Mouse (Mus musculus) gastrocnemius, adult 2 months (tissue): ENCODE data around the gene Mc3r. TPM values are rescaled to one million over a fixed set of nuclear protein-coding genes. Genes with fewer than 3 reads are reported as not detected.
A peak's percentile ranks its signal among the peaks of the same experiment; 100 is the strongest.

ENCODE experiments used
- DNase-seq: peaks from one replicate; pipeline ENCODE4 v3.0.0; 2022
- H3K27ac ChIP-seq: fragments of 200-600 bp; 2 replicates; pipeline ENCODE4 v1.8.1; 2022; ENCODE audit warnings: mild to moderate bottlenecking
- H3K4me3 ChIP-seq: fragments of 200-600 bp; 2 replicates; pipeline ENCODE4 v1.8.1; 2022; ENCODE audit warnings: mild to moderate bottlenecking, moderate library complexity
- CTCF ChIP-seq: fragments of 200-600 bp; IDR thresholded peaks from 2 replicates; pipeline ENCODE4 v1.8.1; 2022; ENCODE audit warnings: antibody characterized with exemption, mild to moderate bottlenecking, moderate library complexity
- intact Hi-C: fragments of 180-260 bp; cut with DNase I; formaldehyde crosslinking; loops from one replicate; pipeline ENCODE4 v1.15.1; 2025
- long read RNA-seq, 2 experiments: library from polyadenylated mRNA; stranded (forward); transcript quantifications; one replicate each; pipeline ENCODE4 v2.0.0; 2021
- total RNA-seq, 2 experiments: library from RNA; stranded (reverse); gene quantifications; 2 replicates each; pipeline ENCODE4 v1.2.3; 2021

Mc3r gene
- total RNA-seq = not detected
- long read RNA-seq, experiment 1 = 0 reads
- long read RNA-seq, experiment 2 = 0 reads

DNA sequence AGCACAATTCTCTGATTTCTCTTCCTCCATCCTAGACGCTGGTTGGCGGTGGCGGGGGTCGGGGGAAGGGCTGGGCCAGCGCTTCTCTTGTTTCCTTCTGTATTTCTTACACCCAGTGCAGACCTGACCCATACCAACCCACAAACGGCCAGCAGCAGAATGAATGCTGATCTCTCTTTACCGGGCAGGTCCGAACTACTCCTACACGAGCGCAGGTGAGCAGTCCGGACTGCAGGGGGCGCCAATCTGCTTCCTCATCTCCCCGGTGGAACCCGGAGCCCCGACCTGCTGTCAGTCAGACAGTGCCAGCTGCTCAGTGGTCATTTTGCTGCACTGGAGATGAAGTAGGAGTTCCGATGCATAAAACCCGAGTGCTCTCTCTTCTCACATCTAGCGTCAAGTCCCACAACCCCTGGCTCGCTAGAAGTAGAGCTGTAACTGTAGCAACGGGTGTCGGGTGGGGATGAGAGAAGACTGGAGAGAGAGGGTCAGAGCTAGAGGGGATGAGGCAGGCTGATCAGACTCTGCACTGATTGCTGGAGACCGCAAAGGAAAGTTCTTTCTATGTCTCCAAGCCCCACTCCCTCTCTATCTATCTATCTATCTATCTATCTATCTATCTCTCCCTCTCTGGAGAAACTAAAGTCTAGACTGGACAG lies at the start of gene Mc3r:
Gene Mc3r, plus strand, starts transcription at position 387 of the 659 bp plus-strand sequence.
- Histone ChIP-seq H3K27ac (no peak within 1 kb of the TSS), H3K4me3 (no peak within 1 kb of the TSS)
- peak; percentile 32 for DNase-seq
- TF ChIP-seq CTCF = peak; percentile 47
- intact Hi-C loops = no loop called here

DNA sequence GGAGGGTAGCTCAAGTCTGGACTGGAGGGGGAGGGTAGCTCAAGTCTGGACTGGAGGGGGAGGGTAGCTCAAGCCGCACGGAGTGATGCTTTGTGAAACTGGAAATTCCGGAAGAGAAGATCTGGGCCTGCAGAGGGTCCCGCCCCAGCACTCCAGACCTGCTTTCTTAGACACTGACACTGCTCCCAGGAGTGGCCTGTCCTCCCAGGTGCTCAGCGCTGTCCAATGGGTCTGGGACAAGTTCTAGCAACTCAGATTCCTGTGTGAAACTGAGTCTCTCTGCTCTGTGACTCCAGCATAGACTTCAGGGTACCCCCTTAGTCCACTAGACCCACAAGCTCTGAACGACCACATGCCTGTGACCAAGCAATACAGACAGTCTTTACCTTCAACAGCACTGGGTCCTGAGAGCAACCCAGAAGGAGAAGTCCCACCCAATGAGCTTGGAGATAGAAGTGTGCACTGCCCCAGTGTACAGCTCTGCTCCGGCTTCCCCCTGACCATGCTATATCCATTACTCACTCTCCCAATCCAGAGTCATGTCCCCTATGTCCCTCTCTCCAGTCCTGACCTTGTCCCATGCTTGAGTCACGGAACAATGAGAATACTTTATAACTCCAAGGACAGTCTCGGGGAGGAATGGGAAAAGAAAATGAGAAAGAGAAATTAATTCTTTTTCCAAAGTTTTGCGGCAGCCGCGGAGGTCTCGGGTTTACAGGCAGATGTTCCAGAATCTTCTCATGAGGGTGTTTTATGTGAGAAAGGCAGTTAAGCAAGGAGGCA lies 46.1 kb upstream of the Mc3r start:
- no peak overlapping the region for H3K27ac ChIP-seq
- no peak overlapping the region for H3K4me3 ChIP-seq
- TF ChIP-seq CTCF = no peak
- DNase-seq = no peak
- intact Hi-C loops = no loop called here

DNA sequence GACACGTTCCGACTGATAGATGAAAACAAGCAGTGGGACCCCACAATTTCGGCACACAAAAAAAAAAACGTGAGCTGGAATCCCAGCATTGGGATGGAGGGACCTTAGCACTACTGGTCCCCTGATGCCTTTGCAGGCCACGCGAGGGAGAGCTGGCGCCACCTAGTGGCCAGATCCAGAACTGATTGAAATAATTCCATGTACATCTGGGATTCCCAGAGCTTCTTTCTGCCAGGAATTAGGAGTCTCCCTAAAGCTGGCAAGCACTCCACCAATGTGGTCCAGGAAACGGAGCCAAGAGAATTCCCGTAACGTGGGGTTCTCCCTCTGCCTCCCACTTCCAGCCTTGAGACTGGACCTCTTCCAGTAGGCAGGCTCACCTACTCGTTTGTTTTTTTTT lies 41.3 kb upstream of the Mc3r start:
- peak; percentile 89 for TF ChIP-seq CTCF
- no peak overlapping the region for H3K4me3 ChIP-seq
- peak; percentile 65 for DNase-seq
- H3K27ac ChIP-seq = no peak overlapping the region
- intact Hi-C loops = no loop called here

GRCm38 (mm10) chr2:172213480-172213879 lies 34.8 kb upstream of the Mc3r start:
- Histone ChIP-seq H3K4me3 (no peak overlapping the region), H3K27ac (no peak overlapping the region)
- intact Hi-C loops = loop anchor here (10.0 kb wide), 1 partner anchor 1299 kb away; no protein-coding TSS in a partner anchor
- TF ChIP-seq CTCF = no peak
- DNase-seq = no peak

GRCm38 (mm10) chr2:172214336-172214735 lies 34.0 kb upstream of the Mc3r start:
- intact Hi-C loops = loop anchor here (10.0 kb wide), 1 partner anchor 1300 kb away; no protein-coding TSS in a partner anchor
- no peak for TF ChIP-seq CTCF
- H3K27ac ChIP-seq = no peak overlapping the region
- no peak overlapping the region for H3K4me3 ChIP-seq
- no peak for DNase-seq

DNA sequence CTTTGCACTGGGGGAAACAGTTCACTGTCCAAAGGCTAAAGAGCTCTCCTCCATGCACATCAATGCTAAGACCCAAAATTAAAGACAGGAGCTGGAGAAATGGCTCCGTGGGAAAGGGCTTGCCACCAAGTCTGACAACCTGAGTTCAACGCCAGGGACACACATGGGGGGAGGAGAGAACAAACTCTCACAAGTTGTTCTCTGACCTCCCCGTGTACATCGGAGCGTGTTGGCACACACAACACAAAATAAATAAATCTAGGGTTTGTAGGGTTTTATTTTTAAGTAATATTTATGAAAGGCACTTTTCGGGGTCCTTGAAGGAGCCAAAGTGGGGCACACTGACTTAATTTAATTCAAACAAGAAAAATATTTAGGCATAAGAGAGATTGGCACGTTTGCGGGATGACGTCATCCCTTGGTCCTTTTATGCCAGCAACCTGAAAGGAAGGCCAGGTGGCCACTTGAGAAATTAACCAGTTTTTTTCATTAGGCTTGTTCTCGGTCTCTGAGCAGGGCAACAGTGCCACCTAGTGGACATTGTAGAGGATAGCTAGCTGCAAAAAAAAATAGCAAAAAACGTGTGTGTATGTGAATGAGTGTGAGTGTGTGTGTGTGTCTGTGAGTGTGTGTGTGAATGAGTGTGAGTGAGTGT lies 32.7 kb upstream of the Mc3r start:
- no peak overlapping the region for H3K27ac ChIP-seq
- peak; percentile 23 for DNase-seq
- intact Hi-C loops = loop anchor here (10.0 kb wide), 1 partner anchor 1301 kb away; no protein-coding TSS in a partner anchor
- no peak overlapping the region for H3K4me3 ChIP-seq
- peak; percentile 71 for TF ChIP-seq CTCF

DNA sequence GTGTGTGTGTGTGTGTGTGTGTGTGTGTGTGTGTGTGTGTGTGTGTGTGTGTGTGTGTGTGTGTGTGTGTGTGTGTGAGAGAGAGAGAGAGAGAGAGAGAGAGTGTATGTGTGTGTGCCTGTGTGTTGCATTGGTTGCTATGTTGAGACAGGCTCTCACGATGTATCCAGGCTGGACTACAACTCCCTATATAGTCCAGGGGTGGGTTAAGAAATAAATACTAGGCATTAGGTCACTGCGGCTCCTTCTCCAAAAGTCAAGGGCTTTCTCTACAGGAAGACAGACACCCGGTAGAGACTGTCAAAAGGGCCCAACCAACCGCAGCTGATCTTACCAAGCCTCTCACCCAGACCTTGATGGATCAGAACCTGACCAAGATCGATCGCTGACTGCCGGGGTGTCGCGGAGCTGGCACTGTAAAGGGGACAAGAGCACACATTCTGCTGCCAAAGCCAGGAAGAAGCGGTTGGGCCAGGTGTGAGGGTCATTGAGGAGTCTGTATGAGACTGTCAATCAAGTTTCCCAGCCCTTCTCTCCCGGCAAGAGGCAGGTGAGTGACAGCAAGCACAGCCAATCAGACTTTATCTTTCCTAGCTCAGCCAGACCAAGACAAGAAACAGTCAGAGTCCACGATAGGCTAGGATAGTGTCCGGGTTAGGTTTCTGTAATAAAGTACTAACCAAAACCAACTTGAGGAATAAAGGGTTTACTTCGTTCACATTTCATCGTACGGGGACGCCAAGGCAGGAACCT lies 32.0 kb upstream of the Mc3r start:
- Histone ChIP-seq H3K4me3 (no peak overlapping the region), H3K27ac (no peak overlapping the region)
- no peak for DNase-seq
- TF ChIP-seq CTCF = no peak
- intact Hi-C loops = loop anchor here (10.0 kb wide), 1 partner anchor 1302 kb away; no protein-coding TSS in a partner anchor

DNA sequence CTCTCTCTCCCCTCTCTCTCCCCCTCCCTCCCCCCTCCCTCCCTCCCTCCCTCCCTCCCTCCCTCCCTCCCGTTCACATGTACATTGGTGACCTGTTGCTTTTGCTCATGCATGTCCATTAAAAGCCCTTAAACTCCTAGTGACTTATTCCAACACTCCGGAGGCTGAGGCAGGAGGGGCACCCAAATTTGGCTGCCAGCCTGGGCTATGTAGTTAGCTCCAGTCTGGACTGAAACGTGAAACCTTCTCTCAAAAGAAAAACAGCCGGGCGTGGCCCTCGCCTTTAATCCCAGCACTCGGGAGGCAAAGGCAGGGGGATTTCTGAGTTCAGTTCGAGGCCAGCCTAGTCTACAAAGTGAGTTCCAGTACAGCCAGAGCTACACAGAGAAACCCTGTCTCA lies 30.4 kb upstream of the Mc3r start:
- no peak for TF ChIP-seq CTCF
- no peak for DNase-seq
- Histone ChIP-seq H3K27ac (no peak overlapping the region), H3K4me3 (no peak overlapping the region)
- intact Hi-C loops = loop anchor here (10.0 kb wide), 1 partner anchor 1303 kb away; no protein-coding TSS in a partner anchor

DNA sequence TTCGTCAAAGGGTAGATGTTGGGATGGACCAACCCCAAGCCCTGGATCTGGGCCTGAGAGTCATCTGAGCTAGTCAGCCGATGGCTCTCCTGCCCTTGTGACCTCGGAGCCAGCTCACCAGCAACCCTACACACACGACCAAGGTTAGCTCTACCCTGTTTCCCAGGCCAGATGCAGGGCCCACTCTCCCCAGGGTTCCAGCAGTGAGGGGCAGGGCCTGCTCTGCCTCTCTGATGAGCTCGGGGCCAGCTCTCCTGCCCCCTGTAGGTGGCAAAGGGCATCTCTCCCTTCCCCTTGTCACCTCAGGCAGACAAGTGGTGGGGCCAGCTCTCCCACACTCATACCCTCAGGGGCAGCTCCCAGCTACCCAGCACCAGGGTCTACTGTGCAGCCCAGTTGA lies 29.1 kb upstream of the Mc3r start:
- no peak overlapping the region for H3K4me3 ChIP-seq
- no peak overlapping the region for H3K27ac ChIP-seq
- DNase-seq = no peak
- no peak for TF ChIP-seq CTCF
- intact Hi-C loops = loop anchor here (10.0 kb wide), 1 partner anchor 1304 kb away; no protein-coding TSS in a partner anchor

GRCm38 (mm10) chr2:172221656-172222393 lies 26.5 kb upstream of the Mc3r start:
- intact Hi-C loops = loop anchor here (1.0 to 2.0 kb wide), 2 partner anchors 107 to 279 kb away; no protein-coding TSS in a partner anchor
- peak; percentile 63 for DNase-seq
- peak; percentile 94 for TF ChIP-seq CTCF
- H3K27ac ChIP-seq = no peak overlapping the region
- H3K4me3 ChIP-seq = peak overlapping the region; percentile 21; the same call in 1 of the 2 replicates

- no peak overlapping the region for H3K4me3 ChIP-seq
- no peak for DNase-seq
- intact Hi-C loops = no loop called here
- no peak overlapping the region for H3K27ac ChIP-seq
- TF ChIP-seq CTCF = no peak
These were observed 25.9 kb upstream of the Mc3r start for GRCm38 (mm10) chr2:172222394-172222785.

- TF ChIP-seq CTCF = no peak
- H3K27ac ChIP-seq = no peak overlapping the region
- intact Hi-C loops = no loop called here
- no peak for DNase-seq
- no peak overlapping the region for H3K4me3 ChIP-seq
These were observed 25.4 kb upstream of the Mc3r start for GRCm38 (mm10) chr2:172222891-172223290.
